Mouse (Mus musculus) G1E (cell line): ENCODE data around the gene Tfcp2.

Experiments
- CTCF ChIP-seq: IDR thresholded peaks from 2 replicates; pipeline ENCODE4 v1.5.1; 2012; ENCODE audit warnings: low read depth, low read length, inconsistent platforms, mixed read lengths
- GATA1 ChIP-seq: IDR thresholded peaks from 2 replicates; pipeline ENCODE4 v1.6.1; 2012; ENCODE audit warnings: borderline replicate concordance, low read length, inconsistent platforms, mixed read lengths
- POLR2AphosphoS5 ChIP-seq: IDR thresholded peaks from 2 replicates; pipeline ENCODE4 v1.6.1; 2012; ENCODE audit warnings: low read depth, low read length, inconsistent platforms; ENCODE audit not compliant: insufficient replicate concordance
- TAL1 ChIP-seq: conservative IDR thresholded peaks from 2 replicates; pipeline ENCODE4 v1.6.1; 2012; ENCODE audit warnings: low read depth, low read length, inconsistent platforms, mixed read lengths

GRCm38 (mm10) chr15:100473926-100474503, 77.8 kb downstream of the Tfcp2 start:
- TF ChIP-seq CTCF (no peak), TAL1 (no peak), GATA1 (no peak), POLR2AphosphoS5 (no peak)
